Mouse (Mus musculus) lung, postnatal 36 days (tissue): ENCODE results near the gene Akap8l.
A peak's percentile ranks its signal among the peaks of the same experiment; 100 is the strongest.

Experiments
- DNase-seq: peaks from one replicate; pipeline ENCODE4 v3.0.0; 2022; ENCODE audit warnings: mixed read lengths

Akap8l gene

GRCm38 (mm10) chr17:32356766-32357760 is 6.7 kb upstream of the Akap8l start:
- DNase-seq: no peak

- DNase-seq: no peak
Measured at GRCm38 (mm10) chr17:32356281-32356680, 5.9 kb upstream of the Akap8l start.

DNA sequence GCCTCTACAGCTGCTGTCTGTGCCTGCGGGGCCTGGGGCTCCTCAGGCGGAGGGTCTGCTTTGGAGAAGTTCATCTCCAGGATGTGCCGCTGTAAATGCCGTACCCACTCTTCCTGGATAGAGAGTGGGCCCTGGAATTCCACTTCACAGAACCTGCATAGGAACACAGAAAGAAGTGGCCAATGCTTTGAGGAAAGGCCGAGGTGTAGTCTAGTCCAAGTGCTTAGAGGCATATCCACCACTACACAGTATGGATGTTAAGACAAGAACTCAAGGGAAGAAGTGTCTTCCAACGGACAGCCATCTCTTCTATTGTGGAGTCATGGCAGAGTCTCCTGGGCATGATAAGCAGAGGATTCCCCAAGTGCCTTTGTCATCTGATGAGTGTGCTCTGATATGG is 4.6 kb upstream of the Akap8l start:
- DNase-seq: no peak

GRCm38 (mm10) chr17:32354211-32354610 is 3.8 kb upstream of the Akap8l start:
- no peak for DNase-seq

GRCm38 (mm10) chr17:32353696-32354095 is 3.3 kb upstream of the Akap8l start:
- DNase-seq: peak; percentile 43

DNA sequence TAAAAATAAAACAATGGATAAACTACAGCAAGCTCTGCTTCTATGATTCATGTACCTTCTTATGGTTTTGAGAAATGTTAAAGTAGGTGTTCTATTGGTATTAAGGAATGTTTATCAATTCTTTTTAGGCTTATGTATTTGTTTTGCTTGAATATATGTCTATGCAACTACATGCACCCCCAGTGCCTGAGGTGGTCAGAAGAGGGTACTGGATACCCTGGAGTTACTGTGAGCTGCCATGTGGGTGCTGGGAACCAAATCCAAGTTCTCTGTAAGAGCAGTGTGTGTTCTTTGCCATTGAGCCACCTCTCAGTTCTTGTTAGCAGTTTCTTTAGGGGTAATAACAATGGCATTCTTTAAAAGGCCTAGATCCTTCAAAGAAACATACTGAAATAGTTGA is 1.3 kb upstream of the Akap8l start:
- no peak for DNase-seq

DNA sequence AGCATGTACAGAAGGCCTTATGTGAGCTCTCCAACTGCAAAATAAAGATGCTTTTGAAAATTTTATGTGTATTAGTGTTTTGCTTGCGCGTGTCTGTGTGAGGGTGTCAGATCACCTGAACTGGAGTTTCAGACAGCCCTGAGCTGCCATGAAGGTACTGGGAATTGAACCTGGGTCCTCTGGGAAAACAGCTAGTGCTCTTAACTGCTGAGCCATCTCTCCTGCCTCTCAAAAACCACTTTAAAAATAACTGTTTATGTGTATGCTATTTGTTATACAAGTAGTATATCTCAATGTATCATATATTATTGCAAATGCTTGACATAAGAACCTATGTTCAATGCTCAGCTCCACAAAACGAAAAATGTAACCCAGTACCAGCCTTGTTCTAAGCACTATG is 862 bp upstream of the Akap8l start:
- no peak for DNase-seq

DNA sequence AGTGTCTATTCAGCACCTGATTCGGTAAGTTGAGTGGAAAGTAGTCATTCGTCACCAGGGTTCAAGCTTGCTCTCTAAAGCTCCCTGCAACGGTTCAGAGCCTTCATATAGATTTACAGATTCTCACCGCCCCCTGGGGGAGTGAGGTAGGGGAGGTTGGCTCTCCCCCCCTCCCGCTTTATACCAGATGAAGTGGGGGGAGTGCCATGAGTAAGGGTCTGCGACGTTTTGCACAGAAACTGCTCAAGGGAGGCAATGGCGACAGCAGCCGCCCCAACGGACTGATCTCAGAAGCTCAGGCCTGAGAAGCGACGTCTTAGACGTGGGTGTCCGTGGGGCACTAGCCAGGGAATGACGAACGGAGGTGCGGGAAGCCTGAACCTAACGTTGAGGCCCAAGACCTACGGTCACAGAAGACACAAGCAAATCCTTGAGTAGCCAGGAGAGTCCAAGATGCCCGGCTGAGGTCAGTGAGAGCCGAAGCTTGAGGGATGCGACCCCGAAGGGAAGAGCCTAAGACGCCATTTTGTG is 491 bp downstream of the Akap8l start:
- no peak for DNase-seq

DNA sequence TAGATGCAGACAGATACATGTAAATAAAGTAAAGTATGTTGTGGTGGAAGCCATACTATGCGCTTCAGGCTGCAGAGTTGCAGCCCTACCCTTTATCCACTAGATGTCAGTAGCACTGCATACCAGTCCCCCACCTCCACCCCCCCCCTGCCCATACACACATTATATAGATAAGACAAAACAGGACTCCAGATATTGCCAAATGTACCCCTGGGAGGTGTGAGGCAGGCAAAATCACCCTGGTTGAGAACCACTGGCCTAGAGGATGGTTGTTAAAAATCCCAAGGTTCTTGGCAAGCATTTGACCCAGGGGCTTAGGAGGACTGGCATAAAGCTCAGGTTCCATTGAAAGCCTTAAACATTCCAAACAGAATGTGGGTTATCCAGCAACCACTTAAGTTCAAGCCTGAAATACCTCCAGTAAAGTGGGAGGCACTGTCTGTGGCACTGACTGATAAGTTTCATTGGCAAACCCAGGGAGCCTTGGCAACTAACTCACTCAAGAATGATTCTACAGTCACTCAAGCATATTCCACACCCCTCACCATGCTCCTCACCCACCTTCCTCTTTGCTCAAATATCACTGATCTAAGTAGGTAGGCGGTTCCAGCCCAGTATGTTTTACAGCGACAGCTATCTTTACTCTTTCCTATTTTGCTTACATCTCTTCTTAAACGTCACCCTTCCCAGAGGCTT is 1.2 kb downstream of the Akap8l start:
- DNase-seq: peak; percentile 65

- no peak for DNase-seq
Measured at GRCm38 (mm10) chr17:32348406-32348805, 2.0 kb downstream of the Akap8l start.

DNA sequence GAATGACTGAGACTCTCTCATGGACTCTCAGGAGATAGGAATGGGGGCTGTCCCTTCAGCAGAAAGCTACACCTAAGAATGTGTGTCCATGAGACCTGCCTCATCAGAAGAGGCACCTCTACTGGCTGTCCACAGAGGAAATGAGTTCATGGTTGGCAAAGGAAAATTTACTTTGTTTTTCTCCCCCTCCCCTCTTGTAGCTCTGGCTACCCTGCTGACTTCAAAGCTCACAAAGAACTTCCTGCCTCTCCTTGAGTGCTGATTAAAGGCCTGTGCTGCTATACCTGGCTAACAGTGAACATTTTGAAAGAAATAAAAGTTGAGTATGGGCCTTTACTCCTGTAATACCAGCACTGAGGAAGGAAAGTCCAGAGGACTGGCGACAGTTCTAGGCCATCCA is 9.3 kb downstream of the Akap8l start:
- no peak for DNase-seq

GRCm38 (mm10) chr17:32340110-32340509 is 10.3 kb downstream of the Akap8l start:
- no peak for DNase-seq

DNA sequence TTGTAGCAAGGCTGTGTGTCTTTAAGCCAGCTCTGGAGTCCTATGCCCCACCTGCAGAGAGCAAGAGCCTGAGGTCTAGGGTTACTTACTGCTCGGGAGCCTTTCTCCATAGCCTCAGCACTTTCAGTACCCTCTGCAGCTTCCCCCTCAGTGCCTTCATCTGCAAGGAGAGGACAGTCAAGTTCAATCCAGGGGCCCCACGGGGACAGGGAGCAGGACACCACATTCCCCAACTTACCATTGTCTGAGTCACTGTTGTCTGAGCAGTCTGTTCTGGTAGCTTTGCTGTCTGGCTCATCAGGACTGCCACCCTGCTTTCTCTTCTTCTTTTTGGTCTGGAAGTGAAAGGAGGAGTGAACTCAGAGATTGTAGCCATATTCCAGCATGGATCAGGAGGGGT is 14.5 kb downstream of the Akap8l start:
- no peak for DNase-seq

- no peak for DNase-seq
Measured at GRCm38 (mm10) chr17:32334921-32335320, 15.5 kb downstream of the Akap8l start.

- no peak for DNase-seq
Measured at GRCm38 (mm10) chr17:32333675-32334303, 16.6 kb downstream of the Akap8l start.

GRCm38 (mm10) chr17:32327501-32327900 is 22.9 kb downstream of the Akap8l start:
- no peak for DNase-seq

GRCm38 (mm10) chr17:32322809-32323208 is 27.6 kb downstream of the Akap8l start:
- DNase-seq: no peak

GRCm38 (mm10) chr17:32321836-32322235 is 28.6 kb downstream of the Akap8l start:
- DNase-seq: peak; percentile 10

DNA sequence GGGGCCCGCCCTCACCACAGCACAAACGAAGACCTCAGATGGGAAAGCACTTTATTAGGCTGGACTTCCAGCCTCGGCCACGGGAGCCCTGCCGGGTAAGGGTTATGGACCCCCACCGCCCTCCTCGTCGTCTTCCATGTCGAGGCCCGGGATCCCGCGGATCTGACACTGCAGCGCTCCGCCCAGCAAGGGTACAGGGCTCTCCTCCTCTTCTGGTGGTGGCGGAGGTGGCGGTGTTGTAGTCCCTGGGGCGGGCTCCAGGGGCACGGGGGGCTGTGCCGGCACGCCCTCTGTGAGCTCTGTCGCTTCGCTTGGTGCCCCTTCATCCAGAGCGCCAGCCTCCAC is 29.0 kb downstream of the Akap8l start:
- no peak for DNase-seq

- peak; percentile 99 for DNase-seq
Measured at GRCm38 (mm10) chr17:32320597-32321389, 29.6 kb downstream of the Akap8l start, which contains the start of gene Akap8. Akap8 (minus strand) TSS chr17:32321238.

- no peak for DNase-seq
Measured at GRCm38 (mm10) chr17:32319950-32320349, 30.5 kb downstream of the Akap8l start.

DNA sequence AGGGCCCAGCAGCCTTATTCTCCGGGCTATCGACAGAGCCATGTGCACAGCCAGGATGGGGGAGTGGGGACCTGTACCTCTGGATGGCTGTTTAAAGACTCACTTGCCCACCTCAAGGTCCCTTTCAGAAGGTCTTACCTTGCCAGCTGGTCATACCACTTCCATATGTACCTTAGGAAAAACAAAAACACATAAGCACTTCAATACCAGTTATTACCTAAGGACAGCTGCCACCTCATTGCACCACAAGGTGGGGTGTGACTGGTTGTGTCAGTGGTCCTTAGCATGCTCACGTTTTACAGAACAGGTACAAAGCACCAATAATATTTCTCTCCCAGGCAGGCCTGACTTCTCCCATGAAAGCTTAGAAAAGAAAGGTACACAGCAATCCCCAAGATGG is 32.7 kb downstream of the Akap8l start:
- DNase-seq: no peak
